Mouse (Mus musculus) MEL (cell line): Measurements from ENCODE around the gene Atp23.

ENCODE experiments used
- CHD1 ChIP-seq: IDR thresholded peaks from 2 replicates; pipeline ENCODE4 v1.6.1; 2012; ENCODE audit warnings: low read depth, mild to moderate bottlenecking, inconsistent platforms, low read length, improper control_type of control experiment
- CTCF ChIP-seq, 3 experiments: IDR thresholded peaks in 2 of 3; conservative IDR thresholded peaks in 1 of 3; 2 replicates each; pipeline ENCODE4 v1.5.1; 2011 to 2012; ENCODE audit warnings: low read length in 3 of 3, low read depth in 2 of 3, mild to moderate bottlenecking in 2 of 3, improper control_type of control experiment in 1 of 3, inconsistent platforms in 1 of 3, mixed read lengths in 1 of 3, moderate library complexity in 1 of 3; ENCODE audit not compliant: control insufficient read depth in 1 of 3, insufficient read depth in 1 of 3, poor library complexity in 1 of 3, severe bottlenecking in 1 of 3
- EP300 ChIP-seq, 2 experiments: IDR thresholded peaks; 2 replicates each; pipeline ENCODE4 v1.6.1; 2011; ENCODE audit warnings: improper control_type of control experiment in 2 of 2, low read length in 2 of 2, low read depth in 1 of 2, mild to moderate bottlenecking in 1 of 2
- GATA1 ChIP-seq: IDR thresholded peaks from 2 replicates; pipeline ENCODE4 v1.6.1; 2011; ENCODE audit warnings: low read depth, low read length, improper control_type of control experiment
- MXI1 ChIP-seq: IDR thresholded peaks from 2 replicates; pipeline ENCODE4 v1.6.1; 2011; ENCODE audit warnings: mild to moderate bottlenecking, low read depth, low read length, improper control_type of control experiment
- POLR2A ChIP-seq, 2 experiments: IDR thresholded peaks; 2 replicates each; pipeline ENCODE4 v1.6.1; 2011 to 2012; ENCODE audit warnings: low read length in 2 of 2, mild to moderate bottlenecking in 2 of 2, control low read depth in 1 of 2, improper control_type of control experiment in 1 of 2, low read depth in 1 of 2, moderate library complexity in 1 of 2; ENCODE audit not compliant: control insufficient read depth in 1 of 2, insufficient read depth in 1 of 2, poor library complexity in 1 of 2
- RAD21 ChIP-seq: IDR thresholded peaks from 2 replicates; pipeline ENCODE4 v1.6.1; 2011; ENCODE audit warnings: mild to moderate bottlenecking, low read depth, low read length, improper control_type of control experiment
- SMC3 ChIP-seq: IDR thresholded peaks from 2 replicates; pipeline ENCODE4 v1.6.1; 2011; ENCODE audit warnings: low read depth, low read length, improper control_type of control experiment
- ZC3H11A ChIP-seq: IDR thresholded peaks from 2 replicates; pipeline ENCODE4 v1.6.1; 2012; ENCODE audit warnings: low read depth, mild to moderate bottlenecking, inconsistent platforms, low read length, improper control_type of control experiment

- TF ChIP-seq SMC3: no peak
- no peak for TF ChIP-seq RAD21
- no peak for TF ChIP-seq POLR2A (IDR thresholded peaks at IDR 0.05; ENCODE audit: control insufficient read depth in 1 of 2, insufficient read depth in 1 of 2, low read depth in 1 of 2, low read length in 2 of 2, poor library complexity in 1 of 2)
- TF ChIP-seq CHD1: no peak
- no peak for TF ChIP-seq EP300 (IDR thresholded peaks at IDR 0.05; ENCODE audit: low read depth in 1 of 2, low read length in 2 of 2)
- TF ChIP-seq CTCF (IDR thresholded peaks at IDR 0.05 in 2 of 3, conservative IDR thresholded peaks at IDR 0.05 in 1 of 3; ENCODE audit: control insufficient read depth in 1 of 3, insufficient read depth in 1 of 3, low read depth in 2 of 3, low read length in 3 of 3, poor library complexity in 1 of 3, severe bottlenecking in 1 of 3): no peak
- TF ChIP-seq ZC3H11A: no peak
- TF ChIP-seq GATA1: no peak
- TF ChIP-seq MXI1: no peak
Observed at GRCm38 (mm10) chr10:126925391-126925790, 24.2 kb upstream of the Atp23 start.
